Mouse (Mus musculus) midbrain, postnatal 0 days (tissue): ENCODE results near the gene Mpzl1. TPM values are rescaled to one million over a fixed set of nuclear protein-coding genes. Genes with fewer than 3 reads are reported as not detected.

Experiments
- ATAC-seq: fragments of 200-750 bp; cut with Nextera tagmentation; 2 replicates; pipeline ENCODE4 v1.8.0; 2017; ENCODE audit warnings: moderate number of reproducible peaks, mild to moderate bottlenecking, moderate TSS enrichment, moderate library complexity; ENCODE audit not compliant: low FRiP score
- DNase-seq: peaks from one replicate; pipeline ENCODE4 v3.0.0-alpha.2; 2015; ENCODE audit warnings: low spot score
- H3K27ac ChIP-seq: fragments of 300-500 bp; sonication (generic); 2 replicates; pipeline ENCODE4 v1.5.1; 2014; ENCODE audit warnings: low read depth, mild to moderate bottlenecking, low read length, mixed read lengths
- H3K27me3 ChIP-seq: fragments of 300-500 bp; sonication (generic); 2 replicates; pipeline ENCODE4 v1.6.1; 2014; ENCODE audit warnings: low read length, control low read depth, mixed read lengths; ENCODE audit not compliant: insufficient read depth
- H3K36me3 ChIP-seq: fragments of 300-500 bp; sonication (generic); 2 replicates; pipeline ENCODE4 v1.6.1; 2014; ENCODE audit warnings: low read length, control low read depth, mixed read lengths; ENCODE audit not compliant: insufficient read depth
- H3K4me1 ChIP-seq: fragments of 300-500 bp; sonication (generic); 2 replicates; pipeline ENCODE4 v1.6.1; 2014; ENCODE audit warnings: mild to moderate bottlenecking, control low read depth, antibody characterized with exemption, low read length, mixed read lengths; ENCODE audit not compliant: insufficient read depth
- H3K4me2 ChIP-seq: fragments of 300-500 bp; sonication (generic); 2 replicates; pipeline ENCODE4 v1.6.1; 2014; ENCODE audit warnings: low read depth, mild to moderate bottlenecking, low read length, mixed read lengths; ENCODE audit not compliant: poor library complexity, severe bottlenecking
- H3K4me3 ChIP-seq: fragments of 300-500 bp; sonication (generic); 2 replicates; pipeline ENCODE4 v1.5.1; 2014; ENCODE audit warnings: low read depth, mild to moderate bottlenecking, low read length, moderate library complexity
- H3K9ac ChIP-seq: fragments of 300-500 bp; sonication (generic); replicated peaks from 2 replicates; pipeline ENCODE4 v1.6.1; 2014; ENCODE audit warnings: mild to moderate bottlenecking, low read length, moderate library complexity, mixed read lengths; ENCODE audit not compliant: poor library complexity, severe bottlenecking
- H3K9me3 ChIP-seq: fragments of 300-500 bp; sonication (generic); 2 replicates; pipeline ENCODE4 v1.6.1; 2016; ENCODE audit warnings: low read length, control low read depth
- CTCF ChIP-seq: IDR thresholded peaks from 2 replicates; pipeline ENCODE4 v1.5.1; 2016; ENCODE audit warnings: antibody characterized with exemption, mild to moderate bottlenecking
- WGBS: fragments of 180-500 bp; shearing (Covaris S2); extraction: QIAGEN DNeasy Blood & Tissue Kit; methylation state at CpG from one replicate; pipeline ENCODE4 v1.1.7; 2014; 5-methylcytosine and 5-hydroxymethylcytosine counted together
- polyA plus RNA-seq: library from polyadenylated mRNA; unstranded; fragments of >200 nt; fragmentation: Nextera tagmentation; extraction: Ambion mirVana; gene quantifications from 2 replicates; pipeline ENCODE4 v1.2.1, GENCODE M21; 2015
- total RNA-seq: library from RNA; depleted of rRNA; stranded (reverse); fragments of >200 nt; gene quantifications from 2 replicates; pipeline ENCODE4 v1.2.3, GENCODE M21; 2014; rRNA removed

Mpzl1 gene
- total and polyA plus RNA-seq, 2 experiments from 2014 or later, result 29.7 to 138 TPM

- Histone ChIP-seq H3K4me2 (no peak overlapping the region), H3K27ac (no peak overlapping the region), H3K4me1 (no peaks in the 10 kb centered on the region), H3K27me3 (no peaks in the 10 kb centered on the region), H3K36me3 (no peaks in the 10 kb centered on the region), H3K9me3 (no peaks in the 10 kb centered on the region), H3K9ac (no peak overlapping the region), H3K4me3 (no peak overlapping the region)
- ATAC-seq (no peak), DNase-seq (no peak)
- no peak for TF ChIP-seq CTCF
- WGBS, result 75% methylated on average over 9 of the region's 9 CpGs
Observed at GRCm38 (mm10) chr1:165576459-165577112, 57.8 kb downstream of the Mpzl1 start.

- Histone ChIP-seq H3K4me1 (no peaks in the 10 kb centered on the region), H3K27me3 (no peaks in the 10 kb centered on the region), H3K36me3 (no peaks in the 10 kb centered on the region), H3K9ac (no peak overlapping the region), H3K4me3 (no peak overlapping the region), H3K4me2 (no peak overlapping the region), H3K27ac (no peak overlapping the region), H3K9me3 (no peaks in the 10 kb centered on the region)
- no peak for DNase-seq
- no peak for ATAC-seq
- no peak for TF ChIP-seq CTCF
- 81% methylated on average over 4 of the region's 4 CpGs for WGBS
Observed at GRCm38 (mm10) chr1:165576005-165576404, 58.3 kb downstream of the Mpzl1 start.

GRCm38 (mm10) chr1:165567466-165567865 lies 66.9 kb downstream of the Mpzl1 start:
- Histone ChIP-seq H3K9me3 (no peaks in the 10 kb centered on the region), H3K4me2 (no peak overlapping the region), H3K4me1 (no peaks in the 10 kb centered on the region), H3K27me3 (no peaks in the 10 kb centered on the region), H3K36me3 (no peaks in the 10 kb centered on the region), H3K27ac (no peak overlapping the region), H3K9ac (no peak overlapping the region), H3K4me3 (no peak overlapping the region)
- no peak for TF ChIP-seq CTCF
- WGBS, result 75% methylated on average over 7 of the region's 7 CpGs
- ATAC-seq (no peak), DNase-seq (no peak)

GRCm38 (mm10) chr1:165565283-165565682 lies 69.1 kb downstream of the Mpzl1 start:
- Histone ChIP-seq H3K9me3 (no peaks in the 10 kb centered on the region), H3K4me3 (no peak overlapping the region), H3K36me3 (no peaks in the 10 kb centered on the region), H3K4me2 (no peak overlapping the region), H3K27ac (no peak overlapping the region), H3K4me1 (no peaks in the 10 kb centered on the region), H3K9ac (no peak overlapping the region), H3K27me3 (no peaks in the 10 kb centered on the region)
- no peak for ATAC-seq
- DNase-seq, result no peak
- no peak for TF ChIP-seq CTCF
- WGBS, result 90% methylated on average over 4 of the region's 4 CpGs

GRCm38 (mm10) chr1:165559073-165559472 lies 75.3 kb downstream of the Mpzl1 start:
- WGBS, result 89% methylated on average over 9 of the region's 9 CpGs
- Histone ChIP-seq H3K4me1 (no peaks in the 10 kb centered on the region), H3K27me3 (no peaks in the 10 kb centered on the region), H3K9me3 (no peaks in the 10 kb centered on the region), H3K27ac (no peak overlapping the region), H3K4me2 (no peak overlapping the region), H3K4me3 (no peak overlapping the region), H3K9ac (no peak overlapping the region), H3K36me3 (no peaks in the 10 kb centered on the region)
- DNase-seq, result peak; percentile 3
- no peak for TF ChIP-seq CTCF
- ATAC-seq, result no peak

- H3K4me2 ChIP-seq, result no peak overlapping the region
- H3K27ac ChIP-seq, result no peak overlapping the region
- no peaks in the 10 kb centered on the region for H3K9me3 ChIP-seq
- no peaks in the 10 kb centered on the region for H3K4me1 ChIP-seq
- H3K36me3 ChIP-seq, result no peaks in the 10 kb centered on the region
- H3K9ac ChIP-seq, result no peak overlapping the region
- WGBS, result 59% methylated on average over 2 of the region's 2 CpGs
- no peak for DNase-seq
- no peak for ATAC-seq
- TF ChIP-seq CTCF, result no peak
- no peak overlapping the region for H3K4me3 ChIP-seq
- no peaks in the 10 kb centered on the region for H3K27me3 ChIP-seq
Observed at GRCm38 (mm10) chr1:165556711-165557110, 77.6 kb downstream of the Mpzl1 start.

Other genes starting within 250 kb of the Mpzl1 start
- 38.4 and 44.8 TPM in 2 replicates for gene Dcaf6, start 174.1 kb downstream of the Mpzl1 start, total RNA-seq
- gene Dcaf6, start 174.1 kb downstream of the Mpzl1 start, polyA plus RNA-seq, result 18.7 and 19.9 TPM in 2 replicates
- 110 and 130 TPM in 2 replicates for gene Mpc2, start 173.9 kb downstream of the Mpzl1 start, total RNA-seq
- gene Mpc2, start 173.9 kb downstream of the Mpzl1 start, polyA plus RNA-seq, result 267 and 274 TPM in 2 replicates
- gene Adcy10, start 149.4 kb downstream of the Mpzl1 start, total RNA-seq, result not detected in 2 replicates
- gene Adcy10, start 149.4 kb downstream of the Mpzl1 start, polyA plus RNA-seq, result 0.27 and 0.64 TPM in 2 replicates
- 7.6 and 7.9 TPM in 2 replicates for gene Rcsd1, start 75.2 kb upstream of the Mpzl1 start, total RNA-seq
- 8.0 and 9.1 TPM in 2 replicates for gene Rcsd1, start 75.2 kb upstream of the Mpzl1 start, polyA plus RNA-seq
- gene Creg1, start 129.2 kb upstream of the Mpzl1 start, total RNA-seq, result 21.3 and 22.7 TPM in 2 replicates
- gene Creg1, start 129.2 kb upstream of the Mpzl1 start, polyA plus RNA-seq, result 47.0 and 49.1 TPM in 2 replicates
- gene Cd247, start 154.1 kb upstream of the Mpzl1 start, total RNA-seq, result 0.66 TPM in 1 of 2 replicates, not detected in the other
- 0.59 and 0.83 TPM in 2 replicates for gene Cd247, start 154.1 kb upstream of the Mpzl1 start, polyA plus RNA-seq